Mouse (Mus musculus) small intestine, adult 2 months (tissue): ENCODE results near the gene Cyfip1.

Experiments
- CTCF ChIP-seq: fragments of 200-500 bp; IDR thresholded peaks from 2 replicates; pipeline ENCODE4 v1.5.1; 2012; ENCODE audit warnings: low read depth, mild to moderate bottlenecking, control low read depth, inconsistent platforms, low read length, moderate library complexity, mixed read lengths; ENCODE audit not compliant: insufficient replicate concordance, insufficient read length; ENCODE audit errors: extremely low read depth
- POLR2A ChIP-seq: fragments of 200-500 bp; IDR thresholded peaks from 2 replicates; pipeline ENCODE4 v1.6.1; 2012; ENCODE audit warnings: low read depth, mild to moderate bottlenecking, control low read depth, inconsistent platforms, low read length, moderate library complexity

DNA sequence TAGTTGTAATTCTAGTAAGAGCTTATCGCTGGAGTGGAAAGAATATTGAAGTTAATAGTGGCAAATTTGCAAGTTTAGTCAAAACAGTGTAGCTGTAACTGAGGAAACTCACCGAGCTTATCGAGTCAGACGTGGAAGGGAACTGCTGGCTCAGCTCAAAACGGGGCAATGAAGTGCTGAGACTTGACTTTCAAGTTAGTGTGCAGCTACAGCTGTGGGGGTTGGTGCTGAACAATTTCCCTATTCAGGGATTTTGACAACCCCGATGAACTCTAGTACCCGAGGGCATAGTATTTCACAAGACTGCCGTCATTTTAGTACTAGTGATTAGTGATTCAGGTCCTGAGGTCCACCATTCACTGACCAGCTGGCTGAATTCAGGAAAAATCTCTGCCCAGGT lies 69.8 kb downstream of the Cyfip1 start:
- TF ChIP-seq POLR2A (no peak), CTCF (no peak)
